Mouse (Mus musculus) yolk sac, embryonic 10.5 days (tissue): Measurements from ENCODE around the gene 1700015G11Rik.

Experiments used
- DNase-seq: peaks from one replicate; pipeline ENCODE4 v3.0.0-alpha.2; 2017; ENCODE audit warnings: low spot score

Gene 1700015G11Rik

GRCm38 (mm10) chr7:52015628-52016027 is at the start of gene 1700015G11Rik:
Gene 1700015G11Rik (minus strand): TSS chr7:52015728.
- DNase-seq = no peak

- no peak for DNase-seq
These were observed 41.4 kb upstream of the 1700015G11Rik start for GRCm38 (mm10) chr7:52056954-52057353.

DNA sequence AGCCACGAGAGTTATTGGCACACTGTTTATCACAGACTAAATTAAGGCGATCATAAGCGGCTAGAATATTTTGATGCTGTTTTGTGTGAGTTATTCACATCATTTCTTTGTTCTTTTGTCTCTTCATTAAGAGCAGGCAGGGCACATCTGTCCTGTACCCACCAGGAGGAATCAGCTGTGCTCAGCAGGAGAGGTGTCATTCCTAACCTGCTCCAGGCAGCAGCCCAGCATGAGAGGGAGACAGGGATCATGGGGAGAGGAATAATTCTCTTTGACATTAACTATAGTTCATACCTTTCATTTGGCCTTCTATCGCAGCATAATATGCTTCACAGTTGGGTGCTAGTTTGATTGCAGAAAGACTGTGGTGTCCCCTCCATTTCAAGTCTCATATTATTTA is 40.7 kb upstream of the 1700015G11Rik start:
- no peak for DNase-seq

DNA sequence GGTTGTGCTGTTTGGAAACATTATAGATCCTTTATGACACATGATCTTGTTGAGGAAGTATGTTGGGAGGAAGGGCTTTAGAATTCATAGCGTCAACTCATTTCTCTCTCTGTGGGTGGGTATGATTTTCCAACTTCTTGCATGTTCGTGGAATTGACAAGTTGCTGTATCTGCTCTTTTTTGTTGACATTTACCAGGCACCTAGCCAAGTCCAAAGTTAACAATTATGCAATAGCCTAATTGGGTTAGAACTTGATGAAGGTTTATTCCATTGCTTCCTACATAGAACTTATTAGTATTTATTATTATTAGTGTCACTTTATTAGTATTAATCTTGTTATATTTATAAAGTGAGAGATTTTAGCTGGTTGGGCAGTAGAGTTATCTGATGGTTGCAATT is 40.3 kb upstream of the 1700015G11Rik start:
- no peak for DNase-seq

DNA sequence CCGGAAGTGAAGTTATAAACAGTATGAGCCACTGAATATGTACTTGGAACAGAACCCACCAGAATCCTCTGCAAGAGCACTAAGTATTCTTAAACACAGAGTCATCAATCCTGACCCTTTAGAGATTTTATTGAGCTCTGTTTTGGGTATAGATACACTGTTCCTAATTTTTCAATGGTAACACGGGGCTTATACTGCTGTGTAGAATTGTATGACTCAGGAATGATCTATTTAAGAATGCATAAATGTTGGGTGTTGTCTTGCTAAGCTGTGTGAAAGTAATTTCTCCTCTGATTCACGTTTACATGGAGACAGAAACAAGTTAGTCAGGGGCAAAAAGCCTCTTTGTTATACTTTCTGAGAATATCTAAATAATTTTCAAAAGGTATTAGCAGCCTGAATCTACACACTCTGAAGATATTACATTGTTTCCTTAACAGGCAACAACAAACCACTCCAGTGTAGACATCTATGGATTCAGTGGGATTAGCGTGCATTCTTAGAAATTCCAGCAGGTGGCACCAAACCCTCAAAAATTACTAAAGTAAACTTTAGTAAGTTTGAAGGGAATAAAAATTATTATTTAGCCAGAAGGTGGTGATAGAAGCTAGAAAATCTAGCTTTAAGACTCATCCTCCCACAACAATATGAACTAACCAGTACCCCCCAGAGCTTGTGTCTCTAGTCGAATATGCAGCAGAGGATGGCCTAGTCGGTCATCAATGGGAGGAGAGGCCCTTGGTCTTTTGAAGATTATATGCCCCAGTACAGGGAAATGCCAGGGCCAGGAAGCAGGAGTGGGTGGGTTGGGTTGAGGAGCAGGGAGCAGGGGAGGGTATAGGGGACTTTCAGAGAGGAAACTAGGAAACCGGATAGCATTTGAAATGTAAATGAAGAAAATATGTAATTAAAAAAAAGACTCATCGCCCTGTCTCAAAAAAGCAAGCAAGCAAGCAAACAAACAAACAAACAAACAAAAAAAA is 22.4 kb upstream of the 1700015G11Rik start:
- DNase-seq = peak; percentile 1

DNA sequence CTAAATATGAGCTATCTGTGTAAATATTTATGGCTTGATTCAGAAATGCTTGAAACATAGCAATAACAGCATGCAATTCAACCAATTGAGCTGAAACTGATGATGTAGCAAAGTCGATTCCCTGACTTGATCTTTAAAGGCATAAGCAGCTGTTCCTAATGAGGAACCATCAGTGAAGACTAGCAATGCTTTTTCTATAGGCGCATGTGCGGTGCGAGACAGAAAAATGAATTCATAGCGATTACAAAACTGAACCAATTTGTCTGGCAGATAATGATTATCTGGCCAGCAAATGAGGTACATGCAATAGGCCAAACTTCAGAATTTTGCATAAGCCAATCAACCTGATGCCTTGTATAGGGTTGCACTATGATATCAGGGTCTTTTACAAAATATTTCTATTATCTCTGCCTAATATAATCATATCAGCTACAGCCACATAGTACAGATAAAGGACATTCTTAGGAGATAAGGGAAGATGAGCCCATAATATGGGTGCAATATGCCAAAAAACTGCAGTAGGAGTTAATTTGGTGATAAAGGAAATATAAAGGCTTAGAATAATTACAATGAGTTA is 8.6 kb upstream of the 1700015G11Rik start:
- DNase-seq = no peak

DNA sequence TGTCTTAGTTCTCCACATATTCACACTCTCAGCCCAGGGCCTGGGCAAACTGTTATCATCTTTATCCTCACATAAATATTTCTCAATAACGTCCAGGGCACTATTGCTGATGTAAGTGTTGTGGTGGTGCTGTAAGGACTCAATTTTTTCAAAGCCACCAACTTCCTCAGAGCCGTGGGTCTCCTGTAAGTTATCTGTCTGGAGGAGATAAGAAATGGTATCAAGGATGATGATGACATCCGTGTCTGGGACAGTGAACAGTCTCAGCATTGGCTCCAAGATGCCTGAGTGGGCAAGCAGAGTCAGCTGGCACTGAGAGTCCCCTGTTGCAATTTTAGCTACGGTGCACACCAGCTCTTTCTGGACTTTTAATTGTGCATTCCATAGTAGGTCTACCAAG is 6.5 kb upstream of the 1700015G11Rik start:
- DNase-seq = no peak

- no peak for DNase-seq
These were observed 348 bp downstream of the 1700015G11Rik start for GRCm38 (mm10) chr7:52015180-52015579.

DNA sequence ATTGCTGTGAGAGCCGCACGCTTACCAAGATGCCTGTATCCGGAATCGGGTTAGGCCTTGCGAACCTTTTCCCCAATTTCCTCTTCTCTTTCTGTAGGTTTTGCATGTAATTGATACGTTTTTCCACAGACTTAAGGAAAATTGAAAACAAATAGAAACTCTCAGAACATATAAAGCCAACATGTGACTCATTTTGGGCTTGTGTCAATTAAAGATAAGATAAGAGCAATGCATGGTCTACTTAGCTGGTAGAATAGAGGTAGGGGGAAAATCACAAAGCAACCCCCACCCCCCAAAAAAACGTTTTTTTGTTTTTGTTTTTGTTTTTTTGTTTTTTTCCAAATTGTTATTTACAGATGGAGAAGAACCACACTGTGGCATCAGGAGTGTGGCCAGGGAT is 2.1 kb downstream of the 1700015G11Rik start:
- no peak for DNase-seq

- DNase-seq = no peak
These were observed 8.4 kb downstream of the 1700015G11Rik start for GRCm38 (mm10) chr7:52007138-52007537.

DNA sequence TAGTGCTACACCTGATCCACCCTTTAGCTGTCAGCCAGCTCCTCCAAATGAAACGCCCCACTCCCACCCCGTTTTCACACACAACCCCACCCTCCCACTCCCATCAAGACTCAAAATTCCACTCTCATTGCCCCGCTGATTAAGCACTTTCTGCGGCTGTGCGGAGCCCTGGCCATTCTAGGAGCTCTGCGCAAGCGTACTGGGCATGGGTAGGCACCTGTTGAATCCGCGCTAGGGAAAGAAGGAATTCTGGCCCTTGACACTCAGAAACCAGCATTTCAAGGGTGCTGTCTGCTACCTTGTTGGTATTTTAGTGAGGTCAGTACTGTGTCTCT is 9.3 kb downstream of the 1700015G11Rik start:
- DNase-seq = no peak

DNA sequence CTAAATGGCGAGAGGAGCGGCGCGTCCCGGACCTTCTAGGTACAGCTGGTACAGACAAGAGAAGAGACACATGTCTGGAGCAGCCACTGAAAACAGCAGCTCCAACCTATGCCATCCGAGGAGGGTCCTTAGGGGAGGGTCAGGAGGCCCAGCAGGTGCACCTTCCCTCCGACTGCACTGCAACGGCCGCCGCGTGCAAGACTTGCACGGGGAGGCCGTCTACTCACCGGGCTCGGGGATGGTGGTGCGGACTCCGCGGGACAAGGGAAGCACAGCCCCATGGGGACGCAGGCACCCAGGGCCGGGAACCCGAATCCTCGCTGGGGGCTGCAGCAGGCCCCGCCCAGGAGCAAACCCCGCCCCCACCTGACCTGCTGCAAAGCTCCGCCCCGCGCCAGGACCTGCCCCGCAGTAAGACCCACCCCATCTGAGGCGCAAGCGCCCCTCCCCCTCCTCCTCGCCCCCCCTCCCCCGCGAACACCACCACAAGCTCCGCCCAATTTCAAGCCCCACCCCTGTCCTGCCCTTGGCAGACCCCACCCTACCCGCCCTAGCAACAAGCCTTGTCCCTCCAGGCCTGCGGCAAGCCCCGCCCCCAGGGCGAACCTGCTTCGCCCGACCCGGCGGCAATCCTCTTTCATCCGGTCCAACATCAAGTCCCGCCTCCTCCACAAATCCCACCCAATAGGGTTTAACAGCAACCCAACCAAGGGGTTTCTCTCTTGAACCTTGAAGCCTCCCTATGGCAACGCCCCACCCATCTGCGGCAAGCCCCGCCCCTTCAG is 9.8 kb downstream of the 1700015G11Rik start, which contains the start of gene Svip:
Svip (minus strand) TSS at position 508 of the 785 bp plus-strand sequence.
- DNase-seq = peak; percentile 94

- DNase-seq = no peak
These were observed 24.5 kb downstream of the 1700015G11Rik start for GRCm38 (mm10) chr7:51991020-51991419.

DNA sequence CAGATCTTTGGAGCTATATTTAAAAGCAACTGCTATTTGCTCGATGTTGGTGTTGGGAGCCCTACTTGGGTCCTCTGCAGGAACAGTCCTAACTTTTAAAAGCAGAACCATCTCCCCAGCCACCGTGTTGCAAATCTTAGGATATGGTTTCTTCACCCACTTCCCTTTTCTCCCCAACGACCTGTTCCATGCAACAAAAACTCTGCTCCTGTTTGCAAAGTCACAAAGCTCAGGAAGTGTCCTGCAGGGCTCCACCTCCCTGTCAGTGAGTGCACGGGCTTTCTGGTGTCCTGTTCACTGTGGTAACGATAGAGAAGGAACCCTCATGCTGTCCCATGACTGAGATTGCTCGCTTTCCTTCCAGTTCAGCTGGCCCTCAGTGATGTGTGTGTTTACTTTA is 28.6 kb downstream of the 1700015G11Rik start:
- DNase-seq = no peak

DNA sequence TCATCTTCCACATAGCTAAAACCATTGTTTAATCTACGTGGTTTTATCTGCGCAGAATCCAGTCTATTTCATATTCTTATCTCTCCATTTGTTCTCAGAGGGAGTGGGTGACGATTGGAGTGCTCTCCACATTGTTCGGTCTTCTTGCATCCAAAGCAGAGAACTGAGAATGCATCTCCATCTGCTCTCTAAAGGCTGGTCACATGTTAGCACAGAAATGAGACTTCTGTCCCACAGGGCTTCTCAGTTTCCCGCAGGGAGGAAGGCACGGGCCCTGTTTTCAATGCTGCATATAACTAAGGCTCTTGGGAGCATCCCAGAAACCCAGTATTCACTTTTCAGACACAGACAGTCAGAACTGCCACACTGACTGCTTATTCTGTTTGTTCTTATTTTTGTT is 29.8 kb downstream of the 1700015G11Rik start:
- DNase-seq = no peak

DNA sequence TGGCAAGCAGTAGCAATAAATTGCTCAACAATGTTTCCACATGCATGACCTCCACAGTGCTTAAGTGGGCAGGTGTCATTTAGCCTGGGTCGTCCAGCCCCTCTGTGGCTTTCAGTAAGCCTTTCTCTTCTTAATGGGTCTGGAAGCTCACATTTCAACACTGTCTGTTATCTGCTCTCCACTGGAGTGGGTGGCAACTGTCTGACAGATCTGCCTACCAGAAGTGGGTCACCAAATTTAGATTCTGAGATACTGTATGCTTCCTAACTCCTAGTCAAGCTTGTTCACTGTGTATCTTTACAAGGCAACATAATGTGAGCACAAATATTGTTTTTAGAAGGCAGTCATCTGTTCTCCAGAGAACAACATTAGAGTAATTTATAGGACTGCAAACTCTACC is 33.2 kb downstream of the 1700015G11Rik start:
- no peak for DNase-seq

- no peak for DNase-seq
These were observed 36.3 kb downstream of the 1700015G11Rik start for GRCm38 (mm10) chr7:51979271-51979670.

DNA sequence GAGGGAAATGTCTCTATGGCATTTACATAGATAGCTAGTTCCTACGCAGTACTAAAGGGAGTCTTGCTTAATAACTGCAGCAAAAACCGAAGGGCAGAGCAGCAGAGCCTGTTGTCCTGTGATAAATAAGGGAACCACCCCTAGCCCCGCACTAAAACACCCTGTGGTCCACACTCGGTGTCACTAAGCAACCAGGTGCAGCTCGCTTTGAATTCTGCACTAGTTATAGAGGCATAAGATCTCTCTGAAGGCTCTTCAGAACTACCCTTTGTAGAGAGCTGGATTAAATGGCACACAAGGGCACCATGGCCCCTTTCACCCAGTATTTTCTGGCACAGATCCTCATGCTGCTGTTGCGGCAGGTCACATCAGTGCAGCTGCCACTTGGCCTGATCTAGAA is 40.3 kb downstream of the 1700015G11Rik start:
- DNase-seq = no peak

DNA sequence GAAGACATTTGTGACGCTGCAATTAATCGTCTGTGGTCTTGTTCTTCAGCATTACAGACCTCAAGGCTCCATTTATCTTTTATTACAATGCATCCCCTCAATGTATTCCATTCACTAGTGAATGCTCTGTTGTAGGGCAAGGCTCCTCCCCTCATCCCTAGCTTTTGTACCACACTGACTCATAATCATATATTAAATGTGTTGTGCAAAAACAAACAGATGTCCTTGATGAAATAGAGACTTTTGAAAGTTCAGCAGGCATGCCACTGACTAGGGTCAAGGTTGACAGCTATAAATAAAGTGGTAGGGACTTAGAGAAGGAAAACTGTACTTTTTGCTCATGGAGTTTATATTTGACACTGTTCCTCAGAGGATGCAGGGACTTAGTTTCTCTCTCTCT is 42.0 kb downstream of the 1700015G11Rik start:
- DNase-seq = no peak

DNA sequence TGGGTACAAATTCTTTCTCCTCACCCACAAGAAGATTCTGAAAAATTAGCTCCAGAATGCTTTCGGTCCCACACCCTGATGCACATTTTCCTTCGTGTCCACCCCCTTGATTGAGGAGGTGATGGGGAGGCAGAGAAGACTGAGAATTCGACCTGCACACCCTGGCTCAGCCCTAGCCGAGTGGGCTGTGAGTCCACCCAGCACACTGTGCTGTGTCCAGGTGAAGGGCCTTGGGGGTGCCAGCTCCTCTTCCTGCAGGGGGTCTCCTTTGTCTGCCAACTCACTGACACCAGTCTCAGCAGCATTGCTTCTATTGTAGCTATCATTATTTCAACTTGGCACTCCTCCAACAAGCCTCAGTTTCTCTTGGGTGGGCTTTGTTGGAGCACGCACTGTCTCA is 42.4 kb downstream of the 1700015G11Rik start:
- no peak for DNase-seq

DNA sequence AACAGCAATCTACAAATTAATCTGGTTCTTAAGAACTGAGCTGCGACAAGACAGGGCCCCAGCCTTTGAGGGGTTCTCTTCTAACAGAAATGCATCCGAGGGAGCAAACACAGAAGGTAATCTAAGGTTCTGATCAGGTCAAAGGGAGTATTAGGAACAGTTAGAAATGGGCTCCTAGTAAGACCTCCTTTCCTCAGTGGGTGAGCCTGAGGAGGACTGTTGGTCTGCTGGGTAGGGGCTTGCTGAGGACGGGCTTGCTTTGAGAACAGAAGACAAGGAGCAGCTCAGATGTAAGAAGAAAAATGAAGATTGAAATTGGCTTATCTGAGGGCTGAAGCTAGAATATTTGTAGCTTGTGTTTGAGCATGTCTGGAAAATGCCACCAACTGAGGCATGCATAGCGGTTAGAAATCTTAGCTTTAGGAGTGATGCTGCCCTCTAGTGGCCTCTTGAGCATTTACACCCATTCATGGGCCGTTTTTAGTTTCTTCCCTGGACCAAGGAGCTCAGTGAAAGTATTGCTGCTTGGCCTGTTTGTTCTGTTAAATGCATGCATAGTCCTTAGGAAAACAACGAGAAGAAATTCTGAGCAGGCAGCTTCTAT is 43.2 kb downstream of the 1700015G11Rik start:
- DNase-seq = no peak

GRCm38 (mm10) chr7:51969379-51969778 is 46.1 kb downstream of the 1700015G11Rik start:
- DNase-seq = no peak
